Mouse (Mus musculus): ENCODE measurements around the gene Olfr1410. TPM values are rescaled to one million over a fixed set of nuclear protein-coding genes. Genes with fewer than 3 reads are reported as not detected.

Olfr1410 gene
- polyA plus RNA-seq, 1 experiment from 2014 or later: not detected

- H3K9ac ChIP-seq (ENCODE audit: low read depth, low read length): no peak overlapping the region
- WGBS: 99% methylated on average over 11 of the region's 11 CpGs
- ATAC-seq: no peak
These were observed 31.1 kb downstream of the Olfr1410 start for GRCm38 (mm10) chr1:92636676-92637075.

DNA sequence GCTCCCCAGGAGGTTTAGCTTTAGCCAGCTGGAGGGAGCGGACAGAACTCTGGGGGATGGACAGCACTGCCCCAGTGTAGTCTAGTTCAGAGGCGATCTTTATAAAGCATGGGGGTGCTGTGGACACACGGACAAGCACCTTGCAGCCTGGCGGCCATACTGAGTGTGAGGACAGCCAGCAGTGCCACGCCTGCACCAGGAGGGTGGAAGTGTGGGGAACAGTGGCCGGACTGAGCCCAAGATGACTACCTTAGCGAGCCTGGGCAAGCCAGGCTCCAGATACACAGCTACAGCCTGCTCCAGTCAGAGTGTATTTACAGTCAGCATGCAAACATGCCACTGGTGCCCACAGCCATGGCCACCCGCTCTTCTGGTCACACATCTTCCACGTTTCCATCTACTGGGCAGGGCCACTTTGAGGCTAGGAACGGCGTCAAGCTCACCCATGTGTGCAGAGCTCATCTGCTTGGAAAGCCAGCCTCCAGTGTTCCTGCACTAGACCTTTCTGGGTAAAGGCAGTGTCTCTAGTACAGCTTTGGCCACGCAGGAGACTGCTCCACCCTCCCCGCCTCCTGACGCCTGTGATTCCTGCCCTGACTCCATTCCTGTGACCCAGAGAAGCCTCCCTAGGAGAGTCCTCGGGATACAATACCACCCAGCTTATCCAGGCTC lies 32.1 kb downstream of the Olfr1410 start:
- Histone ChIP-seq H3K27ac (ENCODE audit: low read depth, low read length) (no peak overlapping the region), H3K4me1 (ENCODE audit: control insufficient read depth, insufficient read depth, low read depth, low read length) (peaks cover 18% of the 10 kb centered on the region), H3K4me3 (ENCODE audit: low read length) (no peak overlapping the region), H3K36me3 (ENCODE audit: control insufficient read depth, insufficient read depth, low read length) (peaks cover 6% of the 10 kb centered on the region), H3K9ac (ENCODE audit: low read depth, low read length) (no peak overlapping the region), H3K9me3 (ENCODE audit: control insufficient read depth, low read length) (no peaks in the 10 kb centered on the region), H3K4me2 (ENCODE audit: low read length) (no peak overlapping the region), H3K27me3 (replicated peaks; ENCODE audit: control insufficient read depth, insufficient read depth, low read length) (no peaks in the 10 kb centered on the region)
- ATAC-seq: no peak
- 94% methylated on average over 15 of the region's 15 CpGs for WGBS

More at GRCm38 (mm10) chr1:92636676-92637075, 31.1 kb downstream of the Olfr1410 start:
- Histone ChIP-seq H3K4me2 (ENCODE audit: low read length) (no peak overlapping the region), H3K27me3 (replicated peaks; ENCODE audit: control insufficient read depth, insufficient read depth, low read length) (no peaks in the 10 kb centered on the region), H3K36me3 (ENCODE audit: control insufficient read depth, insufficient read depth, low read length) (peaks cover 6% of the 10 kb centered on the region), H3K4me3 (ENCODE audit: low read length) (no peak overlapping the region), H3K27ac (ENCODE audit: low read depth, low read length) (no peak overlapping the region), H3K4me1 (ENCODE audit: control insufficient read depth, insufficient read depth, low read depth, low read length) (peaks cover 12% of the 10 kb centered on the region), H3K9me3 (ENCODE audit: control insufficient read depth, low read length) (no peaks in the 10 kb centered on the region)

DNA sequence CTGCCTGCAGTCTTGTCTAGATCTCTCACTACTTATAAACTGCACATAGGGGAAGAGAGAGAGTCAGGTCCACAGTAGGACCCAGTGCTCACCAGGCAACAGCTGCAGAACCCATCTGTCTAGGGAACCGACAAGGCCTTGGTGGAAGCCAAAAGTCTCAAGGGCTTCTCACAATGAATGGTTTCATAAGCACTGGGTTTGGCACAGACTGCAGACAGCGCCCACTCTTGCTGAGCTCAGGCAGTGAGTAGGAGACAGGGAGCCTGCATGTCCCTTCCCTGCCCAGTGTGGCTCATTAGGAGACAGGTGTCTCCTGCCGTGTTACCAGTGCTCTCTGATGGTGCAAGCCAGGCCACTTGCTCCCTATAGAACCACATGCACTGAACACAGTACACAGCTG lies 32.6 kb downstream of the Olfr1410 start:
- Histone ChIP-seq H3K4me1 (ENCODE audit: control insufficient read depth, insufficient read depth, low read depth, low read length) (peaks cover 20% of the 10 kb centered on the region), H3K27ac (ENCODE audit: low read depth, low read length) (no peak overlapping the region), H3K9ac (ENCODE audit: low read depth, low read length) (no peak overlapping the region), H3K36me3 (ENCODE audit: control insufficient read depth, insufficient read depth, low read length) (peaks cover 6% of the 10 kb centered on the region), H3K4me3 (ENCODE audit: low read length) (no peak overlapping the region), H3K9me3 (ENCODE audit: control insufficient read depth, low read length) (no peaks in the 10 kb centered on the region), H3K4me2 (ENCODE audit: low read length) (no peak overlapping the region), H3K27me3 (replicated peaks; ENCODE audit: control insufficient read depth, insufficient read depth, low read length) (no peaks in the 10 kb centered on the region)
- WGBS: 88% methylated on average over 3 of the region's 3 CpGs
- ATAC-seq: no peak

DNA sequence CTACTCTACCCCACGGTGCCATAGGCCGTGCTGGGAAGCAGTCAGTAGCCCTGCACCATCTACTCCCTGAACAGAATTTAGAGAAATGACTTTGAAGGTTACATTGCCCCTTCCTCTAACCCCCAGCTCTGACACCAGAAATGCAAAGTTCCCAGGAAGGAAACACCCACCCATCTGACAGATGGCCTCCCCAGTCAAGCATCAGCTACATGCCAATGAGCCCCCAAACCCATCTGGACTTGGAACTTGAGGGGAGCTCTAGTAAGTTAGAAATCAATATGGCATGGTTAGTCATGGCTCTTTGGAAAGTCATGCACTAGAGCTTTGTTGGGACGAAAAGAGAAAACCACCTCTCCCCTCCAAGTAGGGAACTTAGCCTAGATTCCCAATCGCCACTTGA lies 33.2 kb downstream of the Olfr1410 start:
- WGBS: 96% methylated on average over 4 of the region's 4 CpGs
- H3K36me3 ChIP-seq (ENCODE audit: control insufficient read depth, insufficient read depth, low read length): peaks cover 6% of the 10 kb centered on the region
- H3K9ac ChIP-seq (ENCODE audit: low read depth, low read length): no peak overlapping the region
- no peak overlapping the region for H3K4me3 ChIP-seq (ENCODE audit: low read length)
- H3K4me2 ChIP-seq (ENCODE audit: low read length): no peak overlapping the region
- H3K9me3 ChIP-seq (ENCODE audit: control insufficient read depth, low read length): no peaks in the 10 kb centered on the region
- peaks cover 20% of the 10 kb centered on the region for H3K4me1 ChIP-seq (ENCODE audit: control insufficient read depth, insufficient read depth, low read depth, low read length)
- no peak overlapping the region for H3K27ac ChIP-seq (ENCODE audit: low read depth, low read length)
- ATAC-seq: no peak
- H3K27me3 ChIP-seq (replicated peaks; ENCODE audit: control insufficient read depth, insufficient read depth, low read length): no peaks in the 10 kb centered on the region

GRCm38 (mm10) chr1:92640393-92640792 lies 34.8 kb downstream of the Olfr1410 start:
- peak overlapping the region; percentile 92 for H3K4me2 ChIP-seq (ENCODE audit: low read length)
- no peaks in the 10 kb centered on the region for H3K27me3 ChIP-seq (replicated peaks; ENCODE audit: control insufficient read depth, insufficient read depth, low read length)
- H3K4me1 ChIP-seq (ENCODE audit: control insufficient read depth, insufficient read depth, low read depth, low read length): peaks cover 20% of the 10 kb centered on the region
- H3K9me3 ChIP-seq (ENCODE audit: control insufficient read depth, low read length): no peaks in the 10 kb centered on the region
- peaks cover 6% of the 10 kb centered on the region for H3K36me3 ChIP-seq (ENCODE audit: control insufficient read depth, insufficient read depth, low read length)
- ATAC-seq: no peak
- H3K27ac ChIP-seq (ENCODE audit: low read depth, low read length): no peak overlapping the region
- H3K4me3 ChIP-seq (ENCODE audit: low read length): no peak overlapping the region
- 86% methylated on average over 6 of the region's 6 CpGs for WGBS
- no peak overlapping the region for H3K9ac ChIP-seq (ENCODE audit: low read depth, low read length)

DNA sequence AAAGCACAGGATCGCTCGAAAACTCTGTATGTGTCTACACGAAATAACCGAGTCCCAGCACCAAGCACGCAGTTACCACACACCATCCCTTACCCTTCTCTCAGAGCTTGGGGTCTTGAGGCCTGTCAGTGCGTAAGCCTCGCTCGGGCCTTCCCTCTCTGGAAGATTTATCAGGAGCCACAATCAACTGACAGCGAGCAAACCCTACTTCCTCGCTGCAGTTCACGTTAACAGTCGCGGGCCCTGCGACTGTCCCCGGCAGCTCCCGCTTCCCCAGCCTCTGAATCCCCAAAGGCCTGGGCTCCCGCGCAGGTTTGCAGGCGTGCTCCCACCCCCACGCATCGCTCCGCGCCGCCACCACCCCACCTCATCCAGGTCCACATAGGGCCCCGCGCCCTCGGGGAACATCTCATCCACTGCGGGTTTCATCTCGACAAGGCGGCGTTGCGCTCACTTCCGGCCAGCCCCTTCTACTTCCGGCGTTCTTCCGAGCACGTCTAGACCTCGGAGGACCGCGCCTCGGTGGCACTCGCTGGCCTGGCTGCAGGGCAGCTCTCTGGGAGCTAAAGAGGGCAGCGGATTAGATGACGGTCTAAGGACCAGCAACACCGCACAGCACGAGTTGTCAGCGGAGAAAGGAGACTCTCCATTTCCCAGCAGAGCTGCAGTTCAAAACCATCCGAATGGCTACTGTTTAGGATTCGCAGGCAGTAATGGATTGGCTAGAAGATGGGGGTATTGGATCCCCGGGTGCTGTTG lies 36.1 kb downstream of the Olfr1410 start, which contains the start of gene Cops9:
TSS of gene Cops9 (minus strand) at position 472 of the 759 bp plus-strand sequence.
- H3K27me3 ChIP-seq (replicated peaks; ENCODE audit: control insufficient read depth, insufficient read depth, low read length): no peaks in the 10 kb centered on the region
- peak within 1 kb of the TSS; percentile 61 for H3K4me3 ChIP-seq (ENCODE audit: low read length)
- H3K9ac ChIP-seq (ENCODE audit: low read depth, low read length): peak within 1 kb of the TSS; percentile 89
- H3K4me1 ChIP-seq (ENCODE audit: control insufficient read depth, insufficient read depth, low read depth, low read length): peaks cover 20% of the 10 kb centered on the region
- H3K27ac ChIP-seq (ENCODE audit: low read depth, low read length): peak within 1 kb of the TSS; percentile 75
- peak; percentile 95 for ATAC-seq
- 1% methylated on average over 49 of the region's 50 CpGs for WGBS
- peak within 1 kb of the TSS; percentile 92 for H3K4me2 ChIP-seq (ENCODE audit: low read length)
- peaks cover 3% of the 10 kb centered on the region for H3K36me3 ChIP-seq (ENCODE audit: control insufficient read depth, insufficient read depth, low read length)
- H3K9me3 ChIP-seq (ENCODE audit: control insufficient read depth, low read length): no peaks in the 10 kb centered on the region

DNA sequence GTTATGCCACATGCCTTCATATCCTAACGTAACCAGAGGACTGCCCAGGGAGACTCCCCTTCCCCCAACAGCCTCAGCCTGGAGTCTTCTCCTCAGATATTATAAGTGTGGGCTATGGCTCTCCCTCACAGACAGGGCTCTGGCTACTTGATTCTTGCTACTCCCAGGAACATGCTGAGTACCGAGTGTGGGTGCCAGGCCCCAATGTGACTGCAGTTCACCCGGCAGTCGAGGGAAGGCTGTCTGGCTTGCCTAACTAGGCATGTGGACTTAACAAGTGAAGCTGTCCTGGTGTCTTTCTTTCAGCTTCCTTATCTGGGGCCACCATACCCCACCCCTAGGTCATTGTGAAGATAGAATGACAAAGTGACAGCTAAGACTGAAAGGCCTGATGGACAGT lies 38.1 kb downstream of the Olfr1410 start:
- Histone ChIP-seq H3K4me2 (ENCODE audit: low read length) (no peak overlapping the region), H3K9ac (ENCODE audit: low read depth, low read length) (no peak overlapping the region), H3K9me3 (ENCODE audit: control insufficient read depth, low read length) (no peaks in the 10 kb centered on the region), H3K27ac (ENCODE audit: low read depth, low read length) (no peak overlapping the region), H3K4me1 (ENCODE audit: control insufficient read depth, insufficient read depth, low read depth, low read length) (peaks cover 27% of the 10 kb centered on the region), H3K36me3 (ENCODE audit: control insufficient read depth, insufficient read depth, low read length) (no peaks in the 10 kb centered on the region), H3K27me3 (replicated peaks; ENCODE audit: control insufficient read depth, insufficient read depth, low read length) (no peaks in the 10 kb centered on the region), H3K4me3 (ENCODE audit: low read length) (no peak overlapping the region)
- WGBS: 70% methylated on average over 4 of the region's 4 CpGs
- no peak for ATAC-seq

DNA sequence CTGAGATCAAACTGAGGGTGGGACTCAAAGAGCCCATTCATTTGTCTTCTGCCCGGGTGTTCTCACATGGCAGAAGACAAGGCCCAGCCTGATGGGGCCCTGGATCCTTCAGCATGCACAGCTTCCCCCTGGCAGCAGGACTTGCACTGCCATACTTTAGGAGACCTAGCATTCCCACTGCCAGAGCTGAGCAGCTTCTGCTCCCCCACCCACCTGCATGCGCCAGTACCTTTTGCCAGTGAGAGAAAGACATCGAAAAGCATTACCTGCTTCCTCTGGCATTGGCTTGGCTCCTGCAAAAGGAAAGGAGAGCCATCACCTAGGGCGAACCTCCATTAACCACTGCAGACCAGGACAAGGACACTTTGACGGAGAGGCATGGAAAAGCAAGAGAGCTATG lies 39.3 kb downstream of the Olfr1410 start:
- 84% methylated on average over 5 of the region's 5 CpGs for WGBS
- Histone ChIP-seq H3K9ac (ENCODE audit: low read depth, low read length) (no peak overlapping the region), H3K9me3 (ENCODE audit: control insufficient read depth, low read length) (no peaks in the 10 kb centered on the region), H3K4me2 (ENCODE audit: low read length) (no peak overlapping the region), H3K27ac (ENCODE audit: low read depth, low read length) (no peak overlapping the region), H3K27me3 (replicated peaks; ENCODE audit: control insufficient read depth, insufficient read depth, low read length) (no peaks in the 10 kb centered on the region), H3K36me3 (ENCODE audit: control insufficient read depth, insufficient read depth, low read length) (no peaks in the 10 kb centered on the region), H3K4me1 (ENCODE audit: control insufficient read depth, insufficient read depth, low read depth, low read length) (peaks cover 27% of the 10 kb centered on the region), H3K4me3 (ENCODE audit: low read length) (no peak overlapping the region)
- no peak for ATAC-seq

- H3K9me3 ChIP-seq (ENCODE audit: control insufficient read depth, low read length): no peaks in the 10 kb centered on the region
- no peak for ATAC-seq
- no peaks in the 10 kb centered on the region for H3K27me3 ChIP-seq (replicated peaks; ENCODE audit: control insufficient read depth, insufficient read depth, low read length)
- H3K27ac ChIP-seq (ENCODE audit: low read depth, low read length): no peak overlapping the region
- WGBS: 57% methylated on average over 2 of the region's 2 CpGs
- no peak overlapping the region for H3K4me3 ChIP-seq (ENCODE audit: low read length)
- peaks cover 15% of the 10 kb centered on the region for H3K4me1 ChIP-seq (ENCODE audit: control insufficient read depth, insufficient read depth, low read depth, low read length)
- H3K36me3 ChIP-seq (ENCODE audit: control insufficient read depth, insufficient read depth, low read length): no peaks in the 10 kb centered on the region
- no peak overlapping the region for H3K9ac ChIP-seq (ENCODE audit: low read depth, low read length)
- H3K4me2 ChIP-seq (ENCODE audit: low read length): no peak overlapping the region
These were observed 40.5 kb downstream of the Olfr1410 start for GRCm38 (mm10) chr1:92646111-92646510.

Data from hindbrain, embryonic 16.5 days (tissue).